25 mouse cellular contexts compared by ENCODE assay signal in the genomic region with DNA sequence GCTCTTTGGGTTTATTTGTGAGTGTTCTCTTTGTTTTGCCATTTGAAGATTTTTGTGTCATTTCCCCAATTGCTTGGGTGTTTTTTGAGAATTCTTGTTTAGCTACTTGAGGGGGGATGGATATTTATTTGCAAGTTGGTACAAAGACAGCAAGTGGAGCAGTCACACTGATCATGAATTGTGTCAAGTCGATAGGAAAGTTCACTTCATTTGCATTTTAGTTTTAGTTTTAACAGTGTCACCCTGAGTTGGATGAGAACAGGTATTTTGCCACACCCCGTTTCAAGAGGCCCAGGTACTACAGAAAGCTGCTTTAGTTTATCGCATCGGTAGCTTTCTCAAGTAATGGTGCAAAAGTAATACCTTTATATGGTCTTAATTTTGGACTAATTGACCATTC. TPM values are rescaled to one million over a fixed set of nuclear protein-coding genes. Genes with fewer than 3 reads are reported as not detected.
DNase-seq lines count a peak whose midpoint lies in the region; ATAC-seq and TF ChIP-seq lines count a peak whose summit lies in the region.
"Had no signal": no experiment of that assay in that cellular context is flagged by ENCODE, and none has a peak within 500 bp of the region (broad histone marks: within the 10 kb centered on the region; RNA-seq: fewer than 3 reads in every experiment).

No protein-coding gene starts in this region.

- TF ChIP-seq CTCF in liver, adult 2 months (IDR thresholded peaks at IDR 0.05; ENCODE audit: low read depth, low read length): no peak
- no peak for TF ChIP-seq CTCF in CH12.LX (conservative IDR thresholded peaks at IDR 0.05 in 1 of 2, IDR thresholded peaks at IDR 0.05 in 1 of 2; ENCODE audit: low read depth in 2 of 2, low read length in 2 of 2)
- no peak for TF ChIP-seq CTCF in embryonic fibroblast, embryonic 13.5 days (IDR thresholded peaks at IDR 0.05; ENCODE audit: borderline replicate concordance, insufficient read depth, low read length)

- no peak for ATAC-seq in liver, embryonic 11.5 days (replicated peaks; ENCODE audit: low FRiP score)
- ATAC-seq in kidney, embryonic 14.5 days (ENCODE audit: low FRiP score, low TSS enrichment): no peak
- ATAC-seq: CD4-positive, CD25-positive, alpha-beta regulatory T cell, adult 4 months; forebrain, embryonic 14.5 days; forebrain, embryonic 16.5 days had no signal

- DNase-seq in liver, adult 2 months (ENCODE audit: extremely low read depth, low read depth, low spot score): peak; percentile 56
- no peak for DNase-seq in liver, embryonic 11.5 days (ENCODE audit: low spot score)
- DNase-seq in A20 (ENCODE audit: low read depth, low spot score) (peak; percentile 51), CH12.LX (ENCODE audit: extremely low read depth) (peak; percentile 63)
- no peak for DNase-seq in natural killer cell, adult 2 months (ENCODE audit: low spot score in 2 of 2)
- DNase-seq in retina, embryonic 14.5 days (ENCODE audit: low spot score): no peak
- DNase-seq: adrenal gland, adult 2 months; adrenal gland, postnatal 10 days; adrenal gland, postnatal 25 days; B cell, adult 2 months; cerebellum, adult 11-12 months; cerebellum, adult 2 months; cerebellum, adult 9-10 months; cerebellum, postnatal 10 days; cerebellum, postnatal 25 days had no signal

- peaks cover 16% of the 10 kb centered on the region; the same call in 1 of the 2 replicates for H3K79me2 ChIP-seq in liver, adult 2 months (ENCODE audit: control insufficient read depth, insufficient read depth, low read length)
- H3K79me2 ChIP-seq in CH12.LX (replicated peaks; ENCODE audit: control insufficient read depth, extremely low read depth, insufficient read depth, poor library complexity, severe bottlenecking): peaks cover 64% of the 10 kb centered on the region

- H3K9me3 ChIP-seq in liver, embryonic 11.5 days (ENCODE audit: control insufficient read depth, low read length): no peaks in the 10 kb centered on the region
- no peaks in the 10 kb centered on the region for H3K9me3 ChIP-seq in CH12.LX (replicated peaks; ENCODE audit: low read length)
- H3K9me3 ChIP-seq in kidney, embryonic 14.5 days (ENCODE audit: control insufficient read depth, low read length): no peaks in the 10 kb centered on the region
- H3K9me3 ChIP-seq: embryonic facial prominence, embryonic 10.5 days; embryonic facial prominence, embryonic 12.5 days; forebrain, embryonic 10.5 days; forebrain, embryonic 12.5 days had no signal

- H3K4me1 ChIP-seq in liver, adult 2 months (ENCODE audit: control insufficient read depth, insufficient read depth, low read length): peaks cover 21% of the 10 kb centered on the region; the same call in 1 of the 2 replicates
- peaks cover 9% of the 10 kb centered on the region for H3K4me1 ChIP-seq in liver, embryonic 11.5 days (replicated peaks; ENCODE audit: control insufficient read depth, insufficient read depth, low read length)
- H3K4me1 ChIP-seq in CH12.LX (ENCODE audit: control insufficient read depth in 1 of 2, insufficient read depth in 2 of 2): peaks cover 0 to 74% of the 10 kb centered on the region in 2 experiments; a peak in 2 of 4 replicates
- H3K4me1 ChIP-seq in embryonic fibroblast, embryonic 13.5 days (ENCODE audit: control insufficient read depth, insufficient read depth, low read length): no peaks in the 10 kb centered on the region
- H3K4me1 ChIP-seq in kidney, embryonic 14.5 days (ENCODE audit: control insufficient read depth, insufficient read depth, low read length): peaks cover 12% of the 10 kb centered on the region; the same call in 1 of the 2 replicates
- H3K4me1 ChIP-seq: embryonic facial prominence, embryonic 10.5 days had no signal

- H3K27ac ChIP-seq in liver, adult 2 months (replicated peaks; ENCODE audit: insufficient read depth, low read depth, low read length): no peak overlapping the region
- no peak overlapping the region for H3K27ac ChIP-seq in liver, embryonic 11.5 days (ENCODE audit: low read depth, low read length)
- H3K27ac ChIP-seq in CH12.LX (ENCODE audit: insufficient read depth, low read depth): peak overlapping the region; percentile 60; the same call in 1 of the 2 replicates
- 0 out of 2 replicates have a peak overlapping the region, but pooled peaks have one; percentile 8 for H3K27ac ChIP-seq in embryonic fibroblast, embryonic 13.5 days (ENCODE audit: insufficient read depth, low read length)
- no peak overlapping the region for H3K27ac ChIP-seq in kidney, embryonic 14.5 days (ENCODE audit: low read depth, low read length)
- H3K27ac ChIP-seq: embryonic facial prominence, embryonic 10.5 days; embryonic facial prominence, embryonic 12.5 days; forebrain, embryonic 10.5 days; forebrain, embryonic 12.5 days had no signal

- in situ Hi-C loops in CH12.LX (cut with MboI; ENCODE audit: low pct_ligation_motif_present, low pct_unique_long_range_greater_than_20kb, low sequenced_read_pairs): no loop called here

- WGBS in liver, adult 2 months: 33% methylated on average over 4 of the region's 4 CpGs
- WGBS in liver, embryonic 11.5 days: 89% methylated on average over 4 of the region's 4 CpGs
- 83% methylated on average over 4 of the region's 4 CpGs for WGBS in kidney, embryonic 14.5 days

- H3K4me2 ChIP-seq in liver, embryonic 11.5 days: no peak overlapping the region
- H3K4me2 ChIP-seq in CH12.LX (ENCODE audit: insufficient read depth, low read depth, poor library complexity, severe bottlenecking): peak overlapping the region; percentile 56; the same call in 1 of the 2 replicates
- H3K4me2 ChIP-seq in kidney, embryonic 14.5 days (replicated peaks; ENCODE audit: low read depth, low read length): no peak overlapping the region
- H3K4me2 ChIP-seq: embryonic facial prominence, embryonic 12.5 days; forebrain, embryonic 12.5 days had no signal

- no peak for TF ChIP-seq POLR2A in liver, adult 2 months (IDR thresholded peaks at IDR 0.05; ENCODE audit: extremely low read depth, insufficient read depth, low read length)
- TF ChIP-seq POLR2A in CH12.LX (IDR thresholded peaks at IDR 0.05; ENCODE audit: low read depth, low read length): no peak
- TF ChIP-seq POLR2A in embryonic fibroblast, embryonic 13.5 days (IDR thresholded peaks at IDR 0.05; ENCODE audit: low read depth, low read length): no peak

- peaks cover 9% of the 10 kb centered on the region; the same call in 1 of the 2 replicates for H3K36me3 ChIP-seq in liver, adult 2 months (ENCODE audit: control insufficient read depth, insufficient read depth, low read length)
- peaks cover 8% of the 10 kb centered on the region; the same call in 1 of the 2 replicates for H3K36me3 ChIP-seq in liver, embryonic 11.5 days (ENCODE audit: control insufficient read depth, insufficient read depth, low read length)
- H3K36me3 ChIP-seq in CH12.LX (replicated peaks in 1 of 2; ENCODE audit: control insufficient read depth in 1 of 2, insufficient read depth in 1 of 2, low read length in 1 of 2): peaks cover 6 to 28% of the 10 kb centered on the region in 2 experiments
- peaks cover 18% of the 10 kb centered on the region for H3K36me3 ChIP-seq in kidney, embryonic 14.5 days (ENCODE audit: control insufficient read depth, insufficient read depth, low read length)

- H3K4me3 ChIP-seq in liver, adult 2 months (ENCODE audit: insufficient read depth, low read depth, low read length): no peak overlapping the region
- no peak overlapping the region for H3K4me3 ChIP-seq in liver, embryonic 11.5 days (ENCODE audit: low read depth, low read length)
- no peak overlapping the region for H3K4me3 ChIP-seq in CH12.LX (replicated peaks in 1 of 3; ENCODE audit: low read depth in 2 of 3, low read length in 2 of 3, poor library complexity in 1 of 3)
- no peak overlapping the region for H3K4me3 ChIP-seq in embryonic fibroblast, embryonic 13.5 days (ENCODE audit: insufficient read depth, low read length)
- H3K4me3 ChIP-seq in kidney, embryonic 14.5 days (ENCODE audit: low read length): no peak overlapping the region
- H3K4me3 ChIP-seq: embryonic facial prominence, embryonic 10.5 days; embryonic facial prominence, embryonic 12.5 days; erythroblast, embryonic 14.5 days; forebrain, embryonic 10.5 days; forebrain, embryonic 12.5 days had no signal

- peak; percentile 7; the same call in 1 of the 2 replicates for TF ChIP-seq EP300 in CH12.LX (IDR thresholded peaks at IDR 0.05; ENCODE audit: low read length)

- TF ChIP-seq RAD21 in CH12.LX (IDR thresholded peaks at IDR 0.05; ENCODE audit: low read depth, low read length): no peak

- dilution Hi-C loops in CH12.LX (cut with MboI; ENCODE audit: extremely low pct_ligation_motif_present, extremely low pct_unique_long_range_greater_than_20kb, low sequenced_read_pairs): no loop called here

- no peaks in the 10 kb centered on the region for H3K27me3 ChIP-seq in liver, adult 2 months (ENCODE audit: control insufficient read depth, insufficient read depth, low read length)
- no peaks in the 10 kb centered on the region for H3K27me3 ChIP-seq in liver, embryonic 11.5 days (replicated peaks; ENCODE audit: control insufficient read depth, insufficient read depth, low read length)
- H3K27me3 ChIP-seq in CH12.LX (replicated peaks): no peaks in the 10 kb centered on the region
- no peaks in the 10 kb centered on the region for H3K27me3 ChIP-seq in kidney, embryonic 14.5 days (ENCODE audit: control insufficient read depth, insufficient read depth, low read length)
- H3K27me3 ChIP-seq: embryonic facial prominence, embryonic 12.5 days; forebrain, embryonic 12.5 days had no signal

- H3K9ac ChIP-seq in liver, adult 2 months (ENCODE audit: low read depth, low read length): no peak overlapping the region
- H3K9ac ChIP-seq in liver, embryonic 11.5 days (ENCODE audit: low read depth, low read length): no peak overlapping the region
- no peak overlapping the region for H3K9ac ChIP-seq in CH12.LX (ENCODE audit: insufficient read depth, low read depth)
- no peak overlapping the region for H3K9ac ChIP-seq in kidney, embryonic 14.5 days (ENCODE audit: low read depth, low read length)
- H3K9ac ChIP-seq: embryonic facial prominence, embryonic 12.5 days; forebrain, embryonic 12.5 days had no signal

RNA-seq across cellular contexts. Expression of a gene that starts 25.4 kb away (rescaled TPM):
- total RNA-seq in liver, adult 2 months (2014; rRNA removed): 28.1 and 35.4 TPM in 2 replicates
- 8.8 and 11.8 TPM in 2 replicates for polyA plus RNA-seq in liver, adult 2 months (2012; rRNA removed)
- polyA plus RNA-seq in liver, embryonic 11.5 days (2014; fragmentation: Nextera tagmentation; extraction: Ambion mirVana): 56.8 and 58.6 TPM in 2 replicates
- total RNA-seq in CH12.LX (2012; rRNA removed) (56.8 and 57.7 TPM in 2 replicates), CH12.LX (2014; rRNA removed) (59.6 and 67.4 TPM in 2 replicates)
- 72.1 and 80.4 TPM in 2 replicates for polyA plus RNA-seq in CH12.LX (2012; ENCODE audit: insufficient read length, low read depth)
- polyA plus RNA-seq in embryonic fibroblast, embryonic 13.5 days (2011; ENCODE audit: insufficient read length, low read depth, missing spikeins): 128 and 154 TPM in 2 replicates
- 88.6 and 107 TPM in 2 replicates for polyA plus RNA-seq in kidney, embryonic 14.5 days (2014; fragmentation: Nextera tagmentation; extraction: Ambion mirVana)

RNA-seq across cellular contexts. Expression of a gene that starts 56.5 kb away (rescaled TPM):
- 20.1 and 21.8 TPM in 2 replicates for total RNA-seq in liver, adult 2 months (2014; rRNA removed)
- polyA plus RNA-seq in liver, adult 2 months (2012; rRNA removed): 5.3 and 6.3 TPM in 2 replicates
- 70.5 and 72.5 TPM in 2 replicates for polyA plus RNA-seq in liver, embryonic 11.5 days (2014; fragmentation: Nextera tagmentation; extraction: Ambion mirVana)
- total RNA-seq in CH12.LX (2012; rRNA removed): 37.1 and 43.4 TPM in 2 replicates
- 78.1 and 89.0 TPM in 2 replicates for total RNA-seq in CH12.LX (2014; rRNA removed)
- polyA plus RNA-seq in CH12.LX (2012; ENCODE audit: insufficient read length, low read depth): 66.2 and 69.3 TPM in 2 replicates
- 32.1 and 33.5 TPM in 2 replicates for polyA plus RNA-seq in embryonic fibroblast, embryonic 13.5 days (2011; ENCODE audit: insufficient read length, low read depth, missing spikeins)
- 50.8 and 56.9 TPM in 2 replicates for polyA plus RNA-seq in kidney, embryonic 14.5 days (2014; fragmentation: Nextera tagmentation; extraction: Ambion mirVana)

Comparison
In these comparisons a context has a peak if more than half of its experiments do, and no peak if none do; other contexts are left out.
1. DNase-seq: peak in liver, adult 2 months (single experiment), A20 (single experiment) and CH12.LX (single experiment); none in liver, embryonic 11.5 days (single experiment), natural killer cell, adult 2 months (0 of 2) and retina, embryonic 14.5 days (single experiment).
2. H3K27ac ChIP-seq: peak in CH12.LX (single experiment) and embryonic fibroblast, embryonic 13.5 days (single experiment); none in liver, adult 2 months (single experiment), liver, embryonic 11.5 days (single experiment) and kidney, embryonic 14.5 days (single experiment).